Mouse (Mus musculus): ENCODE data around the gene Olfr137.

The Olfr137 gene

DNA sequence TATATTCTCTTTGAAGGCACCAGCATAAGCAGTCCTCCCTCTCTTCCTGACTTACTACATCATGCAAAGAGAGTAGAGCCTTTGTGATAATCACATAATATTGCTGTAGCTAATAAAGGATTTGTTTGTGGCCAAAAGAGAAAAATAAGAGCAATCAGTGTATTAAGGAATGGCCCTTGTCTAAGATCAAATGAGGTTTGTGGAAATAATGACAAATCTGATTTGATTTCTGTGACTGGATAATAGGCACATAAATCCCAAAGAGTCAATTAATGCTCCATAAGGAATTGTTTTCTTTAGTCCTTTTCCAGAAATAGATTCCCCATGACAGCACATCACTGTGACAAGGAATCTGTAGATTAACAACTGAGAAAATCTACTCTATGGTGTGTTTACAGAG lies at the start of gene Olfr137:
TSS of gene Olfr137 (minus strand) at position 101 of the 400 bp plus-strand sequence.
- no peak for DNase-seq (ENCODE audit: low read depth in 1 of 2, low spot score in 2 of 2)

DNA sequence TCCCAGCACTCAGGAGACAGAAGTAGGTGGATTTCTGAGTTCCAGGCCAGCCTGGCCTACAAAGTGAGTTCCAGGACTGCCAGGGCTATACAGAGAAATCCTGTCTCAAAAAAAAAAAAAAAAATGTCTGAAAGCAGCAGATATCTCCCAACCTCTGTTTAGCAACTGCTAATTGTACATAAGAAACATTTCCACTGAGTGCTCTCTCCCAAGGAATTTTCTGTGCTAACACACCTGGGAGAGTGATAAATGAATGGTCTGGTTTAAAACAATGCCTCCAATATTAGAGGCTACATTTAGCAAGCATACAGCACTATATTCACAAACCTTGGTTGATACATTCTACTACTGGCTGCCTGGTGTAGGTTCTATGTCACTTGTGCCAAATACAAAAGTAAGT lies 22.2 kb upstream of the Olfr137 start, which contains the start of gene Olfr136:
TSS of gene Olfr136 (plus strand) at position 301 of the 400 bp plus-strand sequence.
- no peak for DNase-seq (ENCODE audit: low read depth in 1 of 2, low spot score in 2 of 2)

DNA sequence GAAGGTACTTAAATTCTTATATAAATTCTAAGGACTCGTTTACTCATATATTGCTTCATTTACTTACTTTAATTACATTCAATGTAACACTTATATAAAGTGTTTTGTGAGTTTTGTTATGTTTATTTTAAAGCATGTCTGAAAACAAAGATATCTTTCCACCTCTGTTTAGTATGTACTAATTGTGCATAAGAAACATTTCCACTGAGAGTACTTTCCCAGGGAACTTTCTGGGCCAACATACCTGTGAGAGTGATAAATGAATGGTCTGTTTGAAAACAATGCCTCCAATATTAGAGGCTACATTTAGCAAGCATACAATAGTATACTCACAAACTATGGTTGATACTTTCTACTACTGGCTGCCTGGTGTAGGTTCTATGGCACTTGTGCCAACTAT lies 46.6 kb downstream of the Olfr137 start, which contains the start of gene Olfr138:
TSS of gene Olfr138 (plus strand) at position 301 of the 400 bp plus-strand sequence.
- DNase-seq (ENCODE audit: low read depth in 1 of 2, low spot score in 2 of 2), result no peak
